Mouse (Mus musculus) layer of hippocampus, adult 18-20 months (tissue): ENCODE data around the gene Polr1a. TPM values are rescaled to one million over a fixed set of nuclear protein-coding genes. Genes with fewer than 3 reads are reported as not detected.
"Not testable (repeated sequence)": the region's sequence is repeated elsewhere in the genome, so short reads cannot be mapped to it uniquely, and the experiment has no call there.

Experiments used
- DNase-seq, 2 experiments: peaks; one replicate each; pipeline ENCODE4 v3.0.0; 2022; ENCODE audit warnings: low spot score in 2 of 2
- long read RNA-seq: library from polyadenylated mRNA; stranded (forward); transcript quantifications from one replicate; pipeline ENCODE4 v2.0.0, GENCODE M21; 2021
- total RNA-seq, 2 experiments: library from RNA; stranded (reverse); gene quantifications; 2 replicates each; pipeline ENCODE4 v1.2.3; 2021

Gene Polr1a
- total RNA-seq = 10 to 100 TPM; 34.2 to 35.4 TPM
- long read RNA-seq, full-length matches to known transcripts = 7 of 18 reads
- long read RNA-seq, partial matches to known transcripts = 8 of 18 reads
- long read RNA-seq, other reads (novel, unspliced or antisense) = 3 of 18 reads

GRCm38 (mm10) chr6:71908481-71909381 is at the start of gene Polr1a, which contains the start of gene Ptcd3:
Polr1a (plus strand) TSS chr6:71909053.
Ptcd3 (minus strand) TSS chr6:71908750.
- peak; percentile 91 to 95 for DNase-seq

DNA sequence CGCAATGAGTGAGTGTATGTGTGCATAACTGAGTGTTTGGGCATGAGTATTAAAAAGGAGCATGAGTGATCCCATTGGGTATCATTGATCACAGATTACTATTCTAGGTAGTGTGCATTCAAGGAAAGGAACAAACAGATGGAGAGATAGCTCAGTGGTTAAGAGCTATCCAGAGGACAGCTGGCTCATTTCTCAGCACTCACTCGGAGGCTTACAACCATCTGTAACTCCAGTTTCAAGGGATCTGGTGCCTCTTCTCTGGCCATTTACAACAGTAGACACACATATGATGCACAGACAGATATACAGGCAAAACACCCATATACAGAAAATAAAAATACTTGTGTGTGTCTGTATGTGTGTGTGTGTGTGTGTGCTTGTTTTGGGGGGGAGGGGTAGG is 41.1 kb upstream of the Polr1a start:
- peak; percentile 20 to 70 for DNase-seq

DNA sequence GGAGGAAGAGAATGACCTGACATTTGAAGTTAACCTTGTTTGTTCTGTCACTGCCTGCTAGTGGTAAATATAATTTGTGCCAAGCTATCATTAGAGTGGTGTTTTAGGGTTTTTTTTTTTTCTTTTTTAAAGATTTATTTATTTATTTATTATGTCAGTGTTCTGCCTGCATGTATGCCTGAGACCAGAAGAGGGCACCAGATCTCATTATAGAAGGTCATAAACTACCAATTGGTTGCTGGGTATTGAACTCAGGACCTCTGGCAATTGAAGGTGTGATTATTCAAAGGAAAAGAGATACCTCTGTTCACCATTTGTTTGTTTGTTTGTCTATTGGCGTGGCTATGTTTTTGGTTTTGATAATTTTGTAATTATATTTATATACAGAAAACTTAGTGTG is 40.0 kb upstream of the Polr1a start:
- no peak for DNase-seq

- no peak for DNase-seq
Measured at GRCm38 (mm10) chr6:71871396-71871795, 37.5 kb upstream of the Polr1a start.

GRCm38 (mm10) chr6:71877965-71878760 is 30.7 kb upstream of the Polr1a start:
- no peak for DNase-seq

DNA sequence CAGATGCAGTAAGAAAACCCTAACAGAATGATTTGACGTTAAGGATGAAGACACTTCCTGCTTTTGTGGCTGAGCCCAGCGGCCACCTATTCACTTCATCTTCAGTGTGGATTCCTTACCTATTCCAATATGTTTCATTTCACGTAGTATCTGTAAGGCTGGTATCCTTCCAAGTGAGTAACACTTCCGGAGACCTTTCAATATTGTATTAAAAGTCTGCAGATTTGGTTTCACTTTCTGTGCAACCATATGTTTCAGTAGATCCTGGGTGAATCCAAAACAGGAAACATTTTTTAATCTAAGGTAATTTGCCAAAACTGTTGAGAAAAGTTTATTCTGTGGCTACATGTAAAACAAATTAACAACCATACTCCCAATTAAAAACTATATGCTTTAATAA is 15.6 kb upstream of the Polr1a start:
- no peak for DNase-seq

- no peak for DNase-seq
Measured at GRCm38 (mm10) chr6:71907702-71908235, 1.1 kb upstream of the Polr1a start.

DNA sequence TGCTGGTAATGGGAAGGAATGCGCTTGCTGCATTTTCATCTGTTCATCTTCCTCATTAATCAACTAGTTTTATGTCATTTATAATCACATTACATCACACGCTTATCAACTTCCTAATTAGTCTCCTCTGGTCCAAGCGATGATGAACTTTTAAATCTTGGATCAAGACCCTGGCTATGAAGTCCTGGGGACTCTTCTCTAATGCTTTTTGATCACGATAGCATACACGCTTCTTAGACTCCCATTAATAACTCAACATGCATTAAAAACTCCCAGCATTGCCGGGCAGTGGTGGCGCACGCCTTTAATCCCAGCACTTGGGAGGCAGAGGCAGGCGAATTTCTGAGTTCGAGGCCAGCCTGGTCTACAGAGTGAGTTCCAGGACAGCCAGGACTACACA is 531 bp downstream of the Polr1a start:
- DNase-seq = no peak

- no peak for DNase-seq
Measured at GRCm38 (mm10) chr6:71909840-71910239, 987 bp downstream of the Polr1a start.

DNA sequence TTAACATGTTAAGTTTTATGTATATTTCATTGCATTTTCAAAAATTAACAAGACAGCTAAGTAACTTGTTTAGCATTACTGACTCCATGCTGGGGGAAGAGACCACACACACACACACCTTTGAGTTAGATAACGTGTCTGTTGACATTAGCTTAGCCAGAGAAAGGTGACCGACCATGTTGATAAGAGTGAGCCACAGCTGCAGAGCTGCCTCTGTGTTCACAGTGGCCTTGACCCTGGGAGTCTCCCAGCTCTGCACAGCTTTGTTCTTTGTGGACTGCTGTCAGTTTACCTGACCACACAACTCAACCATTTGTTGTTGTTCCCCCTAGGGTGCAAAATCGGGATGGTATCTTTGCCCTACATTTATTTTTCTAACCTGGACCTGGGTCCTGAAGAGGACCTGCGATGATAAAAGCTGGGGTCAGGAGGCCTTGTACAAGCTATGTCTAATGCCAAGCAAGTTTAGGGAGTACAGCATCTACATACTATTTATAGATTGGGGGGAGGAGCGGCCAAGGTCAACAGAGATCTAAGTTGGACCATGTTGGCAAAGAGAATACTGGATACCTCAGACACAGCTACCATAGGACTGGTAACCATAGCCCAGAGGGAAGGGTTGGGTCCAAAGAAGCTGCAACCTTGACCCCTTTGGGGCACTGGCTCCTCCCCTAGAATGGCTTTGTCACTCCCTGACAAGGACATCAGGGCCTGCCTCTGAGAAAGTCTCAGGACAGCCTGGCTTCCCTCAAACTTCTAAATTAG is 3.0 kb downstream of the Polr1a start:
- no peak for DNase-seq

DNA sequence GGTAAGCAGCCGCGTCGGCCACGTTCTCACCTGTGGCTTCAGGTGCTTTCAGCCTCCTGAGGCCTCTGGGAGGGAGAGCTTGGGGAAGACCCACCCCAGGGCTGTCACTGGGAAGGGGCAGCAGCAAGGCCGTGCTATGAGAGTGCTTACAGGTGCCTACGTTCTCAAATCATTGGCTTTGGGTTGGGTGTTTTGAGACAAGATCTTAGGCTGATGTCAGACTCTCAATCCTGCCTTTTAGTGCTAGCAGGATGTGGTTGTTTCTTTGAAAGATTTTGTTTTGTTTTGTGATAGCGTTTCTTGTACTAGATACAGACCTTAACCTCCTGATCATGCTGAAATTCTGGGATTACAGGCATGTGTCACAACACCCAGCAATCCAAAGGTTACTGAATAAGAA is 11.9 kb downstream of the Polr1a start:
- DNase-seq = no peak

DNA sequence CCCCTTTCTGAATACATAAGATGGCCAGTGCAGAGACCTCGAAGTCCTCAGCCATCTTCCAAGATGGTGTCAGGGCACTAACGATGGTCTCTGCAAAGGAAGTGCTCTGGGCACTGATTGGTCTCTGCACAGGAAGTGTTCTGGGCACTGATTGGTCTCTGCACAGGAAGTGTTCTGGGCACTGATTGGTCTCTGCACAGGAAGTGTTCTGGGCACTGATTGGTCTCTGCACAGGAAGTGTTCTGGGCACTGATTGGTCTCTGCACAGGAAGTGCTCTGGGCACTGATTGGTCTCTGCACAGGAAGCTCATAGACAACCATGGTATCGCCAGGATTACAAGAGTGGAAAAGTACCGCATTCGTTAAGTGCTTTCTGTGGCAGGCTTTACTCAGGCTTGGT is 16.4 kb downstream of the Polr1a start:
- not testable (repeated sequence) for DNase-seq

GRCm38 (mm10) chr6:71927911-71928310 is 19.1 kb downstream of the Polr1a start:
- peak; percentile 19 to 82 for DNase-seq

DNA sequence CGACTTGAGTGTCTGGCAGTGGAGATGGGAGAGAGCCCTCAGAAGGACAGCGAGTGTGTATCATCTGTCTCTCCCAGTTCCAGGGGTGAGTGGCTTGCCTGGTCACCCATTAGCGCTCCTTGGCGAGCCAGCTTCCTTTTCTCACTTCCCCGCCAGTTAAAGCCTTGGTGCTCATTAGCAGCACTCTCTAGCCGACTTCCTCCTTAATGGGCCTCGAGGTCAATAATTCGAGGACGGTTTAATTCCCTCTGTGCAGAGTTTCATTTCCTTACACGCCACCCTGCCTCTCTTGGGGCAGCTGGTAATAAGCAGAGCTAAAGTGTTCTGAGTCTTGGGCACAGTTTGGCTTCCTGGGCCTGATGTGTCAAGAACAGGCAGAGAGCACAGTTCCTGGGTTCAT is 21.2 kb downstream of the Polr1a start:
- no peak for DNase-seq

DNA sequence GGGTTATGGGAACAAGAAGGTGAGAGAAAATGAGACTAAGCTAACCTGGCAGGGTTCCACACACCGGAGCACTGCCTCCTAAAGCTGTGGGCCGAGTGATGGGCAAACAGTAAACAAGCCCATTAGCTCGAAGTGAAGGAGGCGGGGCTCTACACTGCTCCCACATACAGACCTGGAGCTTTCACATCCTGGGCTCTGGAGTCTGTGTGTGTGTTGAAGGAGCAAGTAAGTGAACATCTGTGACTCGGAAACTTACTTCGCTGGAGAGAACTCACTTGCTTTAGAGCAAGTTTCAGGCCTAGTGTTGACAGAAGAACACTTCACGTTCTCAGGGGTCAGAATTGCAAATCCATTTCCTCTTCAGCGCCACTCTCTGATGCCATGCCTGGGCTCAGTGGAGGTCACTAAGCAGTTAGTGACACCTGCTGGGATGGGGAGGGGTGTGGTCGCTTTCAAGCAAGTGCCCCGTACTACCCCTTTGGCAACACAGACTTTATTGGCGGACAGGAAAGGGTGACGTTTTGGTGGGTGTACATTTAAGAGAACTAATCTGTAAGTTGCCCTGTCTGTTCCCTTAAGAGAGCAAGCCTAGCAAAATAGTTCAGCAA is 22.1 kb downstream of the Polr1a start:
- DNase-seq = no peak

DNA sequence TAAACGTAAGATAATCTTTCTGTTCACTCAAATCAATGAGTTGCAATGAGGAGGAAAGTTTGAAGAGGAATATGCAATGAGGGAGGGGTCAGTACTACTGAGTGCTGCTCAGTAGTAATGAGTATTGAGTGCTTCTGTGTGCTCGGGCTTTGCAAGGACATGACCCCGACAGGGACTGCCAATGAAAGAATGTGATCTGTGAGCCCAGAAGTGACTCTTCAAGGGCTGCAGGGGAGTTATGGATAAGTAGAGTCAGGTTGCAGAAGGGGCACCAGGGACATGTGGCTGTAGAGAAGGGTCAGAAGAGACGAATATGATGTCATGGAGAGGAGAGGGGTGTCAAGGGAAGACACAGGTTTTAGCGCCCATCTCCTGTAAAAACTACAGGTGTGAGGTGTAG is 23.5 kb downstream of the Polr1a start:
- no peak for DNase-seq

DNA sequence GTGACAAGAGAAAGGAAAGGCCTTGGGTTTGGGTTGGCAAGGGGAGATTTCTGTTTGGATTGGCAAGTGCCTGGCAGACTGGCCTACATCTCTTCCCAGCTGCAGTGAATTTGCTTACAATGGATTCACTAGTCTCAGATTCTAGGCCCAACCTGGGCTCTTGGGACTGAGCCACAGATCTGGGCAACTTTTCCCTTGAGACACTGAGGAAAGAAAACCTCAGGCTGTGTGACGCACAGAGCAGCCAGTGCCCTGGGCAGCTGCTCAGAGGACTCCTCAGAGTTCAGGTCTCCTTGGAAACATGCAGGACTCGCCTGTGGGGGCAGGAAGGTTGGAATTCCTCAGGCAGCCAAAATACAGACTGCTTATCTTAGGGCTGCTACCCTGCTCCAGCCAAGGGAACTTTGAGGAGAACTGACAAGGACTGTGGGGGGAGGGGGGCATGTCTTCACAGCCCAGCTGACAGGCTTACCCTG is 25.3 kb downstream of the Polr1a start:
- peak in 1 of 2 experiments; percentile 21 for DNase-seq

DNA sequence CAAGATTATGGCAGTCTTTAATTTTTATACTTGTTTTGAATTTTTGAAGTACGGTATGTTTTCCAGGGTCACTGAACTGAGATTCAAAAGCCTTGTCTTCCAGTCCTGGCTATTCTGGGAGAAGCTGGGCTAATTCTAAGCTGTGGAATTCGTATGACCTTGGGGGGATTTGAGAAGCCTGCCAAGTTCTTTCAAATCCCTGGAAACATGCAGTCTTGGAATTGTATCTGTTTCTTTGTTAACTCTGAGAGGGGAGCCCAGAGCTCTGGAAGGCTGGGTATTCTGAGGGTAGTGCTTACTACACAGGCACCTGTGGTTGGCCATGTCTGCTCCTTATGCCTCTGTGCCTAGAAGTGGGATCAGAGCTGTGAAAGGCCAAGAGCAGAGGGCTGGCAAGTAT is 26.9 kb downstream of the Polr1a start:
- no peak for DNase-seq

DNA sequence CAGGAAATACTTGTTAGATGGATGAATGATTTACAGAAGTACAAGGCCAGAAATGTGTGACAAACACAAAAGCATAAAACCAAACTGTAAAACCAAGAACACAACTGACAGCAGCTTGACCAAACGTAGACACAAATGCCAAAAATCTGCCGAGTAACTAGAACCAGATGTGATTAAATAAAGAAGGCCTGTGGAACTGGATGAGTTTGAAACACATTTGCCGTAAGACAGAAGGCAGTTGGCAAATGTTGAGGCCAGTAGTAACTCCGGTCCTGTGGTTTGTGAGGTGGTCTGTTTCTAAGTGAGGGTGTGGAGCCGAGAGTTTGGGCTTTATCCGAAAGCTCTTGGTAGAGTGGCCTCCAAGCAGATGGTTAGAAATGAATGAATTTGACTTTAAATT is 32.1 kb downstream of the Polr1a start:
- DNase-seq = no peak

- DNase-seq = peak in 1 of 2 experiments; percentile 46
Measured at GRCm38 (mm10) chr6:71945101-71945500, 36.2 kb downstream of the Polr1a start.
